Mouse (Mus musculus): ENCODE data around the gene Acta2.

Acta2 gene

DNA sequence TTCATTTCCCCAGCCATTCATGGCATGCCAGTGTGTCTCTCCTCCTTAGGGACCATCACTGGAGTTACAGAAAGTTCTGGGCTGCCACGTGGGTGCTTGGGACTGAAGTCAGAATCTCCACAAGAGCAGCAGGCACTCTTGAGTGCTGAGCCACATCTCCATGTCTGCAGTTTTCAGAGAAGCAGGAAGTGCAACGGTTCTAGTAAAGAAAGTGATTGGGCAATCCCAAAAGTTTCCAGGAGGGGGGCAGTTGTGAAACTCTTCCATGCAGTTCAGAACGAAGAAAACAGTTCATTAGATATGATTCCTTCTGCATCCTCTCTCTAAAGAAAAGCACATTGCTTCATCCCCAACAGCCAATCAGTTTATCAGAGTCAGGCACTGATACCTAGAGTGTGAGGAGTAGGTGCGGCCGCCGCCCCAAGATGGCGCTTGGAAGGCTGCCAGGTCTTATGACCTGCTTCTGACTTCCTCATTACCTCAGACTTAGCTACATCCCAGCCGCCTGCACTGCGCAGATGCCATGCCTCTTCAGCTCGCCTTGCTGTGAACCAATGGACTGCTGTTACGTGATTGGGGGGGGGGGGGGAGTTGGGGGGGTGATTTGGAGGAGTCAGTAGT, 14.8 kb upstream of the Acta2 start:
- DNase-seq (ENCODE audit: low read depth, low spot score): peak; percentile 34

DNA sequence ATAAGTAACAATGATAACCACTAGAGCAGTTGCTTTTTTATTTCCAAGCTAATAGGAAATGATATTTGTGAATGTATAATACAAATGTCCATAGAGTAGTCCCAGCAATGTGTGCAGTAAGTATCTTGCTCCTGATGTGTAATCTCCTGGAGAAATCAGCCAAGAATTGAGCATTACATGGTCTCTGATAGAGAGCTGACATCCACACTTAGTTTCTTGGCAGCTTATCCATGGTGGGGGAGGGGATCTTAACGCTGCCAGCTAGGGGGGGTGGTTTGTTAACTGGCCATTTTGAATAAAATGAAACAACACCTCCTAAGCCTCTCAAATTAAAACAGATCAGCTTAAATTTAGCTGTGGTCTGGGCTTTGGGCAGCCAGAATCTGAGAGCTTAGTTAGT, 13.6 kb upstream of the Acta2 start:
- no peak for DNase-seq (ENCODE audit: low read depth, low spot score)

DNA sequence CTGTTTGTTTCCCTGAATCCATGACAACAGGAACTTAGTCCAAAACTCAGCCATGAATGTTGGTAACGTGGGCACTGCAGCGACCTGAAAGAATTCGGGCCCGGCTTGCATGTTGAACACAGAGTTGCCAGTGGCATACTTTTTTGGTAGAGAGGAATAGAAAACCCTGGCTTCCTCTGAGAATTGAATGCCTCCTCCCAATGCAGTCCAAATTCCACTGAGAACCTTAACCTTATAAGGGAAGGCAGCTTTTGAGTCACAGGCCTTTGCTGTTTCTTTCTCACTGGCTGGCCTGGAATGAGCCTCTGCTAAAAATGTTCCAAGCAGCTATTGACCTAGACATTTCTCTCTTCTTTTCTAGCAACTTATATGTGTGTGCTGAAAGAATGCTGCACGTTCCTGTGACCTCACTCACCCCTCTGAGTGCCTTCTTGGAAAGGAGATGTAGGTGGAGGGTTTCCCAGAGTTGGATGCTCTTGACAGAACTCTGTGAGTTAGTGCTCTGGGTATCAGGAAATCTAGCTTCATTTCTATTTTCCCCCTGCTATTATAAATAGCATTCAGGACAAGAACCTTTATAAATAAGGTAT, 10.3 kb upstream of the Acta2 start:
- DNase-seq (ENCODE audit: low read depth, low spot score): no peak

DNA sequence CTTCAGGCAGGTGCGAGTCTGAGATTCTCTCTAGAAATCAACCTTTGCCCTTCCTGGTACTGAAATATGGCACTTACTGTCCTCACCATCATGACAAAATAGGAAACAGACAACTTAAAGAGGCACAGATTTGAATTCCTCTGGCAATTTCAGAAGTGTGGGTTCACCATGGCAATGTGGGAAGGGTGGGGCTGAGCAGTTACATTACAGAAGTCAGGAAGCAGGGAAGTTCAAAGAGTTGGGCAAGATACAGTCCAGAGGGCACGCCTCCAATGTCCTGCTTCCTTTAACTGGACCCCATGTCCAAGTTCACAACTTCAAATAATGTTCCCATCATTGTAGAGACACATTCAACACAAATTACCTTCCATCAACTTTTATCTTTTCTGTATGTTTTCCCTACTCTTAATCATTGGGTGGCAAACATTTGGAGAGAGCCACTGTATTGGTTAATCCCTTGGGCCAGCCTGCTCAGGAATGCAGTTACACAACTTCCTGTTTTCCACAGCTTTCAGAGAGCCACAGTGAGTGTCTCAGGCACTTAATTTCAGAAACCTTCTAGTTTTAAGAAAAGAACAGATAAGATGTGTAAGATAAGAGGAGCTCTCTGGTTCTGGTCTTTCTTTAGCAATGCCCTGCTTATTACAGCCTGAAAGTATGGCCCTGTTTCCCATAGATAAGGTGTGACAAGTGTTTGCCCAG, 7.0 kb upstream of the Acta2 start:
- DNase-seq (ENCODE audit: low read depth, low spot score): no peak

DNA sequence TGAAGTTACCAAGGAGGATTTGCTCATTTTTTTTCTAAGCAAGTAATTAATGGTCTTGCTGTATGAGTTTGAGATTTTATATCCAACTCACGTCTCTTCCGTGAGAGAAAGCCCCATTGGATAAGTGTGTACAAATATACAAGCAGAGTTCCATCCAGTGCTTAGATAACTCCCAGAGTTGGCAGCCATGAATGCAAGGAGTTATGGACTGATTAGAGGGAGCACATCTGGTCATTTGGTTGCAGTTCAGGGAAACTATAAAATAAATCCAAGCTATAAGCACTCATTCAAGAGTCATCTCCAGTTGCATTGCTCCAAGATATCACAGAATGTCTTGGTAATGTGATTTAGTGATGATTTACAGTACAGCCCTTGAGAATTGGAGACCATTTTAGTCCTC, 1.5 kb upstream of the Acta2 start:
- DNase-seq (ENCODE audit: low read depth, low spot score): no peak

DNA sequence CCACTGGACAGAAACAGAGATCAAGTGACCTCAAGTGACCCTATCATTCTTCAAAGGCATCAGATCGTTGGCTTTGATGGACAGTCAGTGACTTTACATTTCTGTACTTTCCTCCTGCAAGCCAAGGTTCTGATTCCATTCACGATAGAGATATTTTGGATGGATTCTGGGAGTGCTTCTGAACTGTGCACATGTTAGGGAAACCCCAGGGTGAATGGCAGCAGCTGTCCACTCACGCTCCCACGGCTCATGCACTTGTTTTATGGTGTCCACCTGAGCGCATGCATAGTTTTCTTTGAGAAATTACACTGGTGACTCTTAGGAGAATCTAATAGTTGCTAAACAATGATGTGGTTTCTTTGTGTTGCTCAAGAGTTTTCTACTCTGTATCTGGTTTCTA, 759 bp upstream of the Acta2 start:
- no peak for DNase-seq (ENCODE audit: low read depth, low spot score)

DNA sequence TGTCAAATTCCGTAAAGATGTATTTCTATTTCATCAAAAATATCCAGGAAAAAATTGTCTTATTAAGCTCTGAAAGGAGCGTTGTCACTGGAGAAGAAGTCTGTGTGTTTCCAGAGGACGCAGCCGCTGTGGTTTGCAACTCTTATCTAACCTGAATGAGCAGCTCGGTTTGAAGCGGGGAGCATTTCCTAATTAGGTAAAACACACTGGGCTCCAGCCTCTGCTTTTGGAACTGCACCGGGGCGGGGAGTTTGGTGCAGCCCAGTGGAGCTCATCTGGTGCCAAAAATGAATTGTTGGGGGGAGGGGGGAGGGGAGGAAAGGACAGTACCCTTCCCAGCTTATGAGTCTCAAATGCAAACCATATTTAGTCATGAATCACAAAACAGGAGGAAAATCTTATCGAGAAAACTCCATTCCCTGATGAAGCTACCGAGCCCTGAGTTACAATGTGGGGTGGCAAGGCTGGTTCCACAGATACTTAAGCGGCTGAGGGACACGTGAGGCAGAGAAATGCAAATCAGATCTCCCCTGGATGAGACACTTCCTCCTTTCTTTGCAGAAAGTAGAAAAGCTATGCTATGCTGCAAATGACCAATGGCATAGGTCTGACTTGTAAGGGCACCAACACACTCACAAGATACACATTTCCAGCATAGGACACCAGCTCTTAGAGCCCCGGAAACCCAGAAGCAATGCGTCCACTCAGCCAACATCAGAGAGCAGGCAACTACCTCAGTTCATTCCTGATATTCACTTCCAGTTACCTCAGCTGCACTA, 1.1 kb downstream of the Acta2 start:
- DNase-seq (ENCODE audit: low read depth, low spot score): no peak

DNA sequence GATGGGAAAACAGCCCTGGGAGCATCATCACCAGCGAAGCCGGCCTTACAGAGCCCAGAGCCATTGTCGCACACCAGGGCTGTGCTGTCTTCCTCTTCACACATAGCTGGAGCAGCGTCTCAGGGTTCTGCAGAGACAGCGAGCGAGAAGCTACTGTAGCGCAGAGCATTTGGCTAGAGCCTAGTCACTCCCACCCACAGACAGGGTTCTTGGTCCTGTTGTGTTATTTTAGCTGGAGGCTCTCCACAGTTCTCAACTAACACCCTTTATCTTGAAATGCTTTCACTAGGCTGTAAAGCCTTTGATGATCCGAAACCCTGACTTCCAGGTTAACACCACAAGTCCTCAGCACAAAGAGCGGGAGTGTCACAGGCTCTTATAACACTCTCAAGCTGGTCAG, 2.9 kb downstream of the Acta2 start:
- no peak for DNase-seq (ENCODE audit: low read depth, low spot score)

DNA sequence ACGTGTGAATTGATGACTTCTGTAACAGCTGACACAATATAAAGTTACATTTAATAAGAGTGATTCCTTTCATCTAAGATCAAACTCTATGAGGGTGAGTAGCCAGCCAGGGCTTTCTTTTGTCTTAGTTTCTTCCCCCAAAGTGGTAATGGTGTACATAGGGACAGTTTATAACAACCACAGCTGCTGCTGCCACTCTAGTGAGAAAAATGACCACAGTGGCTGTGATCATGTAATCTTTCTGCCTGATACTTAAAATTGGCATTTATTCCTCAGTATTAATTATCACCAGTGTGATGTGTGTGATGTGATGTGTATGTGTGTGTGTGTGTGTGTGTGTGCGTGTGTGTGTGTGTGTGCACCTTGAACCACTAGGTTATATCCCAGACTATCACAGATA, 3.5 kb downstream of the Acta2 start:
- DNase-seq (ENCODE audit: low read depth, low spot score): no peak

DNA sequence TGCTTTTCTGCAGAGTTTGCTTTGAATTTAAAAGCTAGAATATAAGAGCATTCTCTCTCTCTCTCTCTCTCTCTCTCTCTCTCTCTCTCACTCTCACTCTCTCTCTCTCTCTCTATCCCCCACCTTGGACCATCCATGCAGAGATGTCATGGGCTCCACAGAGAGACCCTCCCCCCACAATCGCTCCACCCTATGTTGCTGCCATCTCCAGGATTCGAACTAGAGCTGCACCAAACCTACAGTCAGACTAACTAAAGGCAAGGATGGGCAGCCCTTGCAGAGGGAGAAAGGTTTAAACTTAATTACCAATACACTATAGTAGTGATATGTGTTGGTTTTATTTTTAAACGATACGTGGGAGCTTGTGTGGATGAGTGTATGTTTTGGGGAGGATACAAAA, 4.8 kb downstream of the Acta2 start:
- DNase-seq (ENCODE audit: low read depth, low spot score): no peak

DNA sequence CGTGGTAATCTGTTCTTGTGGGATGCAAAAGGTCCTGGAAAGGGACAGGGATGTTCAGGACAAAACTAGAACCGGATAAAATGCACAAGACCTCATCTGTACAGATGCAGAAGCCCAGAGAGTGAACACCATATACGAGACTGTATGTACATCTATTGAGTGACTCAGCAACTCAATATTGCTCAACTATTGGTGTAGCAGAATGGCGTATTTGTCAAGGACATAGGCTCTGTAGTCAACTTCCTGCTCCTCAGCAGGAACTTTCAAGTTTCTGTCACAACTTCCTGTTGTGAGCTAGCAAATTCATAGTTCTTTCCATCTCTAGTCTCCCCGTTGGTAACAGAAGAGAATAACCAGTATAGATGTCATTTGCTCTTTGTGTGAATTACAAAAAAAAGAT, 6.8 kb downstream of the Acta2 start:
- DNase-seq (ENCODE audit: low read depth, low spot score): no peak

DNA sequence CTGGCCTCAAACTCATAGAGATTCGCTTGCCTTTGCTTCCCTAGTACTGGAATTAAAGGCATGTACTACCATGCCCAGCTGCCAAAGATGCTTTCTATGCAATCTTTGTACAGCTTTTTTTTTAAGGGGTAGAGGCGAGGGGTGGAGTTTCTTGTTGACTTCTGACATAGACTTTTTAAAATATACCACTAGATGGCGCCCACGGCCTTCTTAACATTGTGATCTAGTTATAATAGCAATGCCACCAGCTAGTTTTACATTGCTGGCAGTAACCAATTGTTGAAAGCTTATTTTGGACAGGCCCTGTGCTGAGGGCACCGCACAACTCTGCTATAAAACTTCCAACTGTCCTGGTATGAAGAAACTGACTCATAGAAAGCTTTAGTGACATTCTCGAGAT, 11.3 kb downstream of the Acta2 start:
- DNase-seq (ENCODE audit: low read depth, low spot score): peak; percentile 71

DNA sequence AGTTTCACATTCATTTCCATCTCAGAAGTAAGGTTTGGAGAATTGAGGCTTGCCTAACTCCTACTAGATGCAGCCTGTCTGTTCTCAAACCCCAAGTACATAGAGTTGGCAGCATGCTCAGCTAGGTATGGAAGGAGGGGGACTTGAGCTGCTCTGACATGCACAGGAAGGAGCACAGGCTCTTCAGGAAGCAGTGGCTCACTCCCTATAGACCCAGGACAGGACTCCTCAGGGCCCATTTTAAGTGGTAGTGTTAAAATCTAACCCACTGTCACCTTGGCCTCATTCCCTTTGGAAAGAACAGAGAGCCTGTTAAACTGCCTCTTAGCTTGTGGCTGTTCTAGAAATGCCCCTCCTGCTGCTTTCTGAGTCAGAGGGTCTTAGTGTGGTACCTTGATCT, 12.5 kb downstream of the Acta2 start:
- no peak for DNase-seq (ENCODE audit: low read depth, low spot score)

DNA sequence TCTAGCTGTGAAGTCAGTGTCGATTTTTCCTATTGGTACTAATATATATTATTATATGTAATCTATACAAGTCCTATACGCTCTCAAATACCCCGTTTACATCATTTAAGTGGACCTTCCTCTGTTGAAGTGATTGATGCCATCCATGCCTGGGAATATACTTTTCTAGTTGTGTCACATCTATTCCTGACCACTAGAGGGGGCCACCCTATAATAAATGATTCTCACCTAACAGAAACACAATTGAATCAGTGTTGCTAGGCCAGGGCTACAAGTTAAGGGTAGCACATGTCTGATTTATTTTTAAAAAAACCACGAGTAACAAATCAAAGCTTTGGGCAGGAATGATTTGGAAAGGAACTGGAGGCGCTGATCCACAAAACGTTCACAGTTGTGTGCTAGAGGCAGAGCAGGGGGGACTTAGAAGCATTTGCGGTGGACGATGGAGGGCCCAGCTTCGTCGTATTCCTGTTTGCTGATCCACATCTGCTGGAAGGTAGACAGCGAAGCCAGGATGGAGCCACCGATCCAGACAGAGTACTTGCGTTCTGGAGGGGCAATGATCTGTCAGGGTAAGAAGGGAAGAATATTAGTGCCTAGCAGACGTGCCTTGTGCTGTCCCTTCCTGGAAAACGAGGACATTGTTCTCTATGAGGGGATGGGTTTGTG, 14.0 kb downstream of the Acta2 start:
- peak; percentile 40 for DNase-seq (ENCODE audit: low read depth, low spot score)

DNA sequence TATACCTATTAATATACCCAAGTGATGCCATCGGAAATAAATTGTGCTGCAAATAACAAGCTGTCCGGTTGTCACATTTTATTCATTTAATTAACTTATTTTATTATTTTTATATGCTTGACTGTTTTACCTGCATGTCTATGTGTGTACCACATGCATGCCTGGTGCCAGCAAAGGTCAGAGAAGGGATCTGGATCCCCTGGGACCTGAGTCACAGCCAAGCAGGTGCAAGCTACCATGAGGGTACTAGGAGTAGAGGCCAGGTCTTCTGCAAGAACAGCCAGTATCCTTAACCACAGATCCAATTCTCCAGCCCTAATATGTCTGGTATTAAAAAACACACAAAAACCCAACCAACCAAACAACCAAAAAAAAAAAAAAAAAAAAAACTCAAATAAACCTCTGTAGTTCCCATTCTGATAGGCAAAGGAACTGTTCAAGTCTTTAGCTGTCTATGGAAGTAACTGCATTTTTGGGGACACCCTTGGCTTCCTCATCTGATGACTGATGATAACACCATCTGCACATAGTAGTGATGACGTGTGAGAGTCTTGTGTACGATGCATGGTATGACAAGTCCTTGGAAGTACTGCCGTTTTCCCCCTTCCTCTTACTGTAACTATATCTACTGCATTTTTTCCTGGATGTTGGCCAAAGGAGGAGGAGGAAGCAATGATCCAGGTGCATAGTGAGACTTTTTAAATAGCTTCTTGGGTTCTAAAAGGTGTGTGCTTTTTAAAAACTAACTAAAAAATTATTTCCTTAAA, 14.9 kb downstream of the Acta2 start:
- no peak for DNase-seq (ENCODE audit: low read depth, low spot score)

DNA sequence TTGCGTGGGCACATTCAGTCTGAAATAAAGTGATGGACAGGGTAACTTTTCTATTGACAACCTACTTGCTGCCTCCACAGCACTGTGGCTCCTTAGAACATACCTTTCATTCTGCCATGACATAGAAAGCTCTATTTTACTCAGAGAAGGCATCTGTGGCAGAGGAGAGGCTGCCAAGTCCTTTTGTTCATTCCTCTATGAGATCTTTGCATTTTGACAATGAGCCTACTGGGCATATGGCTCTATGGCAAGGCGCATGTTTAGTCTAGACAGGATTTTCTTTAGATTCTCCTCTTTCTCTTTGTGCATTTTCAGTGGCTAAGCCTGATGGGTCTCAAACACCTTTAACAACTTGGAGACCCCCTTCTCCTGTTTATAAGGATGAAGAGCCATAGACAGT, 17.6 kb downstream of the Acta2 start:
- DNase-seq (ENCODE audit: low read depth, low spot score): no peak

DNA sequence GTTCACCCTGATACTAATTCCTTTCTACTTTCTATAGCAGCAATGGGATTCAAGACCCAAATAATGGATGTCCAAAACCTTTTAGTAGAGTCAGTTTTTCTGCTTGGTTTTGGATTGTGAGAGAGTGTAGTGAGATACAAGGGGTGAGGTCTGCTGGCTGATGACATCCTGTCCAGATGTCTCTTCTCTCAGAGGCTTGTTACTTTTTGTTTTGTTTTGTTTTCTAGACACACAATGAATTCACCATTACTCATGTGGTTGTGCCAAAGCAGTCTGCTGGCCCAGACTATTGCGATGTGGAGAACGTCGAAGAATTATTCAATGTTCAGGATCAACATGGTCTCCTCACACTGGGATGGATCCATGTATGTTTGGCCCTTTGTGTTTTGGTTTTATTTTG, 19.3 kb downstream of the Acta2 start:
- no peak for DNase-seq (ENCODE audit: low read depth, low spot score)

DNA sequence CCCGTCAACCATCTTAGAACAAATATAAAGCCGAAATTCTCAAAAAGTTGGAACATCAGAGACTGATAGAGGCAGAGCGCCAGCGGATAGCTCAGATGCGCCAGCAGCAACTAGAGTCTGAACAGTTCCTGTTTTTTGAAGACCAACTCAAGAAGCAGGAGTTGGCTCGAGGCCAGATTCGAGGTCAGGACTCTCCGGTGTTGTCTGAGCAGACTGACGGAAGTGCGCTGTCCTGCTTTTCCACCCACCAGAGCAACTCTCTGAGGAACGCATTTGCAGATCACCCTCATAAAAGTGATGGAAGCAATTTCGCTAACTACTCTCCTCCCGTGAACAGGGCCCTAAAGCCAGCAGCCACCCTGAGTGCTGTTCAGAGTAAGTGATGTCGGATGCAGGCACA, 21.4 kb downstream of the Acta2 start:
- no peak for DNase-seq (ENCODE audit: low read depth, low spot score)

DNA sequence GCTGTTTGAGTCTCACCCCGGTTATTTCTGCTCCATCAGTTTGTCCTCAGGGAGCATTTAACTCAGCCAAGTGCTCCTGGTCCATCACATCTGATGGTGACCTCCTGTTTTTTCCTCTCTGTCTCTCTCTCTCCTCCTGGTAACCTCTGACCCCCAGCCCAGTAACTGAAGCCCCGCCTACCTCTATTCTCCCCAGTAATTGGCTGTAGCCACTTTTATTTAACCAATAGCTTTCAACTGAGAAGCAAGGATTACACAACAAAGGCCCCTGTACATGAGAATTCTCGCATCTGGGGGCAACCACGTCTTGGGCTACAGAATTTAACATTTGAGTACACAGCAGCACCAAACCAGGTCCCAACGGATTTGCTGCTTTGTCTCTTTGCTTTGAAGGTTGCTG, 23.1 kb downstream of the Acta2 start:
- peak; percentile 37 for DNase-seq (ENCODE audit: low read depth, low spot score)

DNA sequence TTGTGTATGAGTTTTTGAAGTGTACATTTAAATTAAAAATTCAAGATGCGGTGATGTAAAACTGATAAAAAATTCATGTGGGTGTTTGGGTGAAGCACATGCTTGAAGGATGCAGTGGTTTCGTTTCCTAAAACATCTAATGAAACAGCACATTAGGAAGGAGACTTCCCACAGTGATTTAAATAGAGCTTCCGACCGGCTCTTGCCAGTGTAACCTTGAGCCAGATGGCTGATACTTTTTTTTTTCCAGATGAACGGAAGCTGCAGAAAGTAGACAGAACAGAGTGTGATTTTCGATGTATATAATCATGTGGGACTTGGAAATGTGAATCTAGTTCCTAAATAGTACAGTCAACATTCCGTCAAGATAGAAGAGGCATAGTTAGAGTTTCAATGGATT, 23.8 kb downstream of the Acta2 start:
- no peak for DNase-seq (ENCODE audit: low read depth, low spot score)

DNA sequence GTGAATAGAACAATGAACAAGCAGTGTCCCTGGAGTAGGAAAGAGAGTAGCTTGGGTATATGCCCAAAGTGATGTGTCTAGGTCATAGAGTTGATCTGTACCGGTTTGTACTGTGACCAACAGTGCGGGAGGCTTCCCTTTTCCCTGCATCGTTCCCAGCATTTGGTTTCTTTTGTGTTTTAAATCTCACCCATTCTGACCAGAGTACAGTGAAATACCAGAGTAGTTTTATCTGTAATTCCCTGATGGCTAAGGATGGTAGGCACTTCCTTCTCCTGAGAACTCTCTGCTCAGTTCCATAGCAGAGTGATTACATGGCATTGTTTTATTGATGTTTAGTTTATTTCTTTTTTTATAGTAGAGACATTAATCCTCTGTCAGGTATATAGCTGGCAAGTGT, 32.6 kb downstream of the Acta2 start:
- DNase-seq (ENCODE audit: low read depth, low spot score): peak; percentile 35

All from ES-CJ7 (cell line).